Mouse (Mus musculus) liver, adult (tissue): Measurements from ENCODE around the gene Tmem209.
A peak's percentile ranks its signal among the peaks of the same experiment; 100 is the strongest.

Source experiments
- GATA4 ChIP-seq: IDR thresholded peaks from 2 replicates; pipeline ENCODE4 v1.6.1; 2014; ENCODE audit warnings: mild to moderate bottlenecking, low read length; ENCODE audit not compliant: insufficient replicate concordance

Gene Tmem209

GRCm38 (mm10) chr6:30545689-30546088 is 36.1 kb upstream of the Tmem209 start:
- no peak for TF ChIP-seq GATA4

GRCm38 (mm10) chr6:30543851-30544250 is 34.3 kb upstream of the Tmem209 start:
- TF ChIP-seq GATA4 = no peak

GRCm38 (mm10) chr6:30543077-30543476 is 33.5 kb upstream of the Tmem209 start:
- TF ChIP-seq GATA4 = no peak

- TF ChIP-seq GATA4 = no peak
These were observed 32.7 kb upstream of the Tmem209 start for GRCm38 (mm10) chr6:30542277-30542676.

- no peak for TF ChIP-seq GATA4
These were observed 31.6 kb upstream of the Tmem209 start, which contains the start of gene Cpa2 for GRCm38 (mm10) chr6:30541009-30541799. TSS of gene Cpa2 (plus strand) at chr6:30541582.

GRCm38 (mm10) chr6:30538800-30539199 is 29.2 kb upstream of the Tmem209 start:
- TF ChIP-seq GATA4 = no peak

GRCm38 (mm10) chr6:30538240-30538639 is 28.7 kb upstream of the Tmem209 start:
- no peak for TF ChIP-seq GATA4

- no peak for TF ChIP-seq GATA4
These were observed 25.8 kb upstream of the Tmem209 start for GRCm38 (mm10) chr6:30535340-30535739.

- TF ChIP-seq GATA4 = peak; percentile 67; the same call in 1 of the 2 replicates
These were observed 19.2 kb upstream of the Tmem209 start for GRCm38 (mm10) chr6:30528800-30529199.

- no peak; the same call in 1 of the 2 replicates for TF ChIP-seq GATA4
These were observed 17.3 kb upstream of the Tmem209 start for GRCm38 (mm10) chr6:30526586-30527515.

GRCm38 (mm10) chr6:30525456-30526332 is 16.1 kb upstream of the Tmem209 start:
- no peak for TF ChIP-seq GATA4

- TF ChIP-seq GATA4 = no peak
These were observed 10.8 kb upstream of the Tmem209 start for GRCm38 (mm10) chr6:30520400-30520799.

- TF ChIP-seq GATA4 = no peak
These were observed 4.7 kb upstream of the Tmem209 start for GRCm38 (mm10) chr6:30514242-30514641.

GRCm38 (mm10) chr6:30510291-30510690 is 708 bp upstream of the Tmem209 start:
- TF ChIP-seq GATA4 = no peak

- no peak for TF ChIP-seq GATA4
These were observed 759 bp downstream of the Tmem209 start for GRCm38 (mm10) chr6:30508824-30509223.
